Comparison of ENCODE assay signal across 9 mouse cellular contexts in genomic region chr1:180547751-180548669, GRCm38 (mm10). TPM values are rescaled to one million over a fixed set of nuclear protein-coding genes. Genes with fewer than 3 reads are reported as not detected.
DNase-seq lines count a peak whose midpoint lies in the region; ATAC-seq lines count a peak whose summit lies in the region.
"Had no signal": no experiment of that assay in that cellular context is flagged by ENCODE, and none has a peak within 500 bp of the region (broad histone marks: within the 10 kb centered on the region; RNA-seq: fewer than 3 reads in every experiment).

No protein-coding gene starts in this region.

- ATAC-seq in limb, embryonic 12.5 days (ENCODE audit: insufficient number of reproducible peaks, insufficient read depth, low FRiP score, low TSS enrichment, low read depth): peak; percentile 70

- WGBS in limb, embryonic 12.5 days: under 1% methylated on average over 16 of the region's 16 CpGs

- H3K36me3 ChIP-seq in limb, embryonic 12.5 days: no peaks in the 10 kb centered on the region

- 0 out of 2 replicates have a peak, but pooled peaks cover 5% of the 10 kb centered on the region for H3K9me3 ChIP-seq in limb, embryonic 12.5 days

- H3K27ac ChIP-seq in limb, embryonic 12.5 days: peak overlapping the region; percentile 41

- intact Hi-C loops in heart, postnatal 14 days (cut with DNase I): loop anchor here (2.0 kb wide), 1 partner anchor 63 kb away; no protein-coding TSS in a partner anchor

- peak; percentile 12 for DNase-seq in cerebellum, adult 9-10 months
- DNase-seq in cerebellum, adult 11 months: no peak
- peak; percentile 72 for DNase-seq in embryo, embryonic 10 days (ENCODE audit: low spot score)
- DNase-seq in heart, postnatal 14 days: peak; percentile 15 to 25
- peak; percentile 60 for DNase-seq in neural tube, embryonic 10.5 days (ENCODE audit: extremely low spot score, low spot score)
- no peak for DNase-seq in ovary, adult 18-20 months (ENCODE audit: low spot score)
- DNase-seq in cerebellum, adult 11-12 months: no peak

- peaks cover 32% of the 10 kb centered on the region for H3K4me1 ChIP-seq in limb, embryonic 12.5 days (replicated peaks)

- peak overlapping the region; percentile 24; the same call in 1 of the 2 replicates for H3K9ac ChIP-seq in limb, embryonic 12.5 days (replicated peaks)

- H3K4me3 ChIP-seq in limb, embryonic 12.5 days (replicated peaks): peak overlapping the region; percentile 19
- H3K4me3 ChIP-seq: erythroblast, embryonic 14.5 days had no signal

- H3K27me3 ChIP-seq in limb, embryonic 12.5 days: peaks cover 19% of the 10 kb centered on the region

- H3K4me2 ChIP-seq in limb, embryonic 12.5 days: peak overlapping the region; percentile 53

RNA-seq across cellular contexts. Expression of gene Parp1, which starts 20.7 kb away (rescaled TPM):
- total RNA-seq in heart, postnatal 14 days (2021): 10 to 100 TPM; 57.4 to 63.8 TPM
- polyA plus RNA-seq in limb, embryonic 12.5 days (2016; fragmentation: Nextera tagmentation; extraction: Ambion mirVana): 202 and 203 TPM in 2 replicates

Comparison
In these comparisons a context has a peak if more than half of its experiments do, and no peak if none do; other contexts are left out.
1. DNase-seq: peak in cerebellum, adult 9-10 months (single experiment), embryo, embryonic 10 days (single experiment), heart, postnatal 14 days (2 of 2) and neural tube, embryonic 10.5 days (single experiment); none in cerebellum, adult 11 months (single experiment), ovary, adult 18-20 months (single experiment) and cerebellum, adult 11-12 months (single experiment).